Mouse (Mus musculus) testis, adult 2 months (tissue): ENCODE measurements at regions not wholly inside any gene's neighbourhood (a gene's known extent, or its start where the extent isn't known, plus 50 kb on each side); places are given as distances from the start of the nearest gene placed in this dataset.

Source experiments
- H3K27ac ChIP-seq: fragments of 200-500 bp; 2 replicates; pipeline ENCODE4 v1.5.1; 2012; ENCODE audit warnings: low read depth, low read length; ENCODE audit not compliant: control insufficient read depth, insufficient read depth
- H3K27me3 ChIP-seq: fragments of 200-500 bp; 2 replicates; pipeline ENCODE4 v1.6.1; 2012; ENCODE audit warnings: mild to moderate bottlenecking, low read length, moderate library complexity; ENCODE audit not compliant: control insufficient read depth, insufficient read depth
- H3K36me3 ChIP-seq: fragments of 200-500 bp; 2 replicates; pipeline ENCODE4 v1.6.1; 2012; ENCODE audit warnings: mild to moderate bottlenecking, low read length; ENCODE audit not compliant: control insufficient read depth, insufficient read depth
- H3K4me1 ChIP-seq: fragments of 200-500 bp; 2 replicates; pipeline ENCODE4 v1.6.1; 2012; ENCODE audit warnings: low read length; ENCODE audit not compliant: control insufficient read depth, insufficient read depth
- H3K4me3 ChIP-seq: fragments of 200-500 bp; 2 replicates; pipeline ENCODE4 v1.5.1; 2012; ENCODE audit warnings: low read depth, mild to moderate bottlenecking, low read length, moderate library complexity, mixed read lengths; ENCODE audit not compliant: control insufficient read depth
- CTCF ChIP-seq: fragments of 200-500 bp; IDR thresholded peaks from 2 replicates; pipeline ENCODE4 v1.5.1; 2012; ENCODE audit warnings: low read depth, mild to moderate bottlenecking, inconsistent platforms, low read length, moderate library complexity; ENCODE audit not compliant: control insufficient read depth, insufficient read depth, insufficient replicate concordance
- POLR2A ChIP-seq: fragments of 200-500 bp; IDR thresholded peaks from 2 replicates; pipeline ENCODE4 v1.6.1; 2012; ENCODE audit warnings: low read depth, mild to moderate bottlenecking, inconsistent platforms, low read length, moderate library complexity; ENCODE audit not compliant: control insufficient read depth

- TF ChIP-seq CTCF = no peak
- no peak for TF ChIP-seq POLR2A
- H3K4me1 ChIP-seq = peaks cover 8% of the 10 kb centered on the region
- peak overlapping the region; percentile 20; the same call in 1 of the 2 replicates for H3K27ac ChIP-seq
- H3K27me3 ChIP-seq = no peaks in the 10 kb centered on the region
- no peaks in the 10 kb centered on the region for H3K36me3 ChIP-seq
- no peak overlapping the region for H3K4me3 ChIP-seq
Measured at GRCm38 (mm10) chr7:90059629-90060301, 70.2 kb upstream of the Picalm start.

GRCm38 (mm10) chr7:90060343-90061175 is 69.5 kb upstream of the Picalm start:
- H3K4me1 ChIP-seq = peaks cover 8% of the 10 kb centered on the region
- H3K27ac ChIP-seq = no peak overlapping the region
- no peak overlapping the region for H3K4me3 ChIP-seq
- H3K36me3 ChIP-seq = no peaks in the 10 kb centered on the region
- H3K27me3 ChIP-seq = no peaks in the 10 kb centered on the region
- TF ChIP-seq POLR2A = no peak
- no peak for TF ChIP-seq CTCF

GRCm38 (mm10) chr7:90061701-90062100 is 68.3 kb upstream of the Picalm start:
- H3K4me3 ChIP-seq = no peak overlapping the region
- no peaks in the 10 kb centered on the region for H3K27me3 ChIP-seq
- peaks cover 8% of the 10 kb centered on the region for H3K4me1 ChIP-seq
- TF ChIP-seq CTCF (no peak), POLR2A (no peak)
- H3K36me3 ChIP-seq = no peaks in the 10 kb centered on the region
- no peak overlapping the region for H3K27ac ChIP-seq

GRCm38 (mm10) chr7:90062874-90063273 is 67.1 kb upstream of the Picalm start:
- TF ChIP-seq CTCF (no peak), POLR2A (no peak)
- Histone ChIP-seq H3K4me3 (no peak overlapping the region), H3K27me3 (no peaks in the 10 kb centered on the region), H3K4me1 (peaks cover 8% of the 10 kb centered on the region), H3K36me3 (no peaks in the 10 kb centered on the region), H3K27ac (no peak overlapping the region)

- no peak for TF ChIP-seq CTCF
- no peak for TF ChIP-seq POLR2A
- Histone ChIP-seq H3K4me1 (peaks cover 8% of the 10 kb centered on the region), H3K27ac (no peak overlapping the region), H3K4me3 (no peak overlapping the region), H3K36me3 (no peaks in the 10 kb centered on the region), H3K27me3 (no peaks in the 10 kb centered on the region)
Measured at GRCm38 (mm10) chr7:90064198-90064597, 65.8 kb upstream of the Picalm start.

DNA sequence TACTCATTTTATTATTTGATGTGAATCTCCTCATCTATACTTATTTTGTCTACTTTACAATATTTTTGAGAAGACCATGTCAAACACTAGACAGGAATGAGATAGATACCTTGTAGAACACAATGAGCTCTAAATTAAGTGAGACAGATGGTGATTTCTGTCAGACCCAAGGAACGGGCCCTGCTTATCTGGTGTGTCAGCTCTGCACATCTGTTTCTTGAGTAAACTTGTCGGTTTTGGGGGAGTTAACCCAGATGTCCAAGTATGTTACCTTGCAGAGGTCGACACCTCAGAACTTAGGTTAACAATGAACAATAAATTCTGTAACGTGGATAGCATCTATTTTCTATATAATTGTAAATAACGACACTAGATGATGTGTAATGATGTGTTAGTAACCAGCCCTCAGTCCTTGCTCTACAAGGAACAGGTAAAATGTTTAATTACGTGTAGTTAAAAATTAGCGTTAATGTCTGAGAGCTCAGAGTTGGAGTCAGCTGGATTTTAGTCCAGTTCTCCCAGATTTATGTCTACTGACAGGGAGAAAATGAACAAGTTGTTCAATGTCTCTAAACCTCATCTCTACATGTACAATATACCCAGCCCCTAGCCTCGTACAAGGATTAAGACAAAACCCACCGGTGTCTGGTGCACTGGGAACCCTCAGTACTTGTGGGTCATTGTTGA is 64.6 kb upstream of the Picalm start:
- no peaks in the 10 kb centered on the region for H3K27me3 ChIP-seq
- H3K4me3 ChIP-seq = no peak overlapping the region
- no peak overlapping the region for H3K27ac ChIP-seq
- peaks cover under 1% of the 10 kb centered on the region for H3K4me1 ChIP-seq
- H3K36me3 ChIP-seq = no peaks in the 10 kb centered on the region
- TF ChIP-seq CTCF = no peak
- TF ChIP-seq POLR2A = no peak

- TF ChIP-seq CTCF (no peak), POLR2A (no peak)
- Histone ChIP-seq H3K27me3 (no peaks in the 10 kb centered on the region), H3K27ac (no peak overlapping the region), H3K36me3 (no peaks in the 10 kb centered on the region), H3K4me3 (no peak overlapping the region), H3K4me1 (no peaks in the 10 kb centered on the region)
Measured at GRCm38 (mm10) chr7:90066275-90066674, 63.7 kb upstream of the Picalm start.
